Mouse (Mus musculus) thymus, adult 18-20 months (tissue): ENCODE results near the gene Fbxo21.

Experiments
- DNase-seq, 2 experiments: peaks; one replicate each; pipeline ENCODE4 v3.0.0; 2022; ENCODE audit warnings: mixed read lengths in 2 of 2

Gene Fbxo21

DNA sequence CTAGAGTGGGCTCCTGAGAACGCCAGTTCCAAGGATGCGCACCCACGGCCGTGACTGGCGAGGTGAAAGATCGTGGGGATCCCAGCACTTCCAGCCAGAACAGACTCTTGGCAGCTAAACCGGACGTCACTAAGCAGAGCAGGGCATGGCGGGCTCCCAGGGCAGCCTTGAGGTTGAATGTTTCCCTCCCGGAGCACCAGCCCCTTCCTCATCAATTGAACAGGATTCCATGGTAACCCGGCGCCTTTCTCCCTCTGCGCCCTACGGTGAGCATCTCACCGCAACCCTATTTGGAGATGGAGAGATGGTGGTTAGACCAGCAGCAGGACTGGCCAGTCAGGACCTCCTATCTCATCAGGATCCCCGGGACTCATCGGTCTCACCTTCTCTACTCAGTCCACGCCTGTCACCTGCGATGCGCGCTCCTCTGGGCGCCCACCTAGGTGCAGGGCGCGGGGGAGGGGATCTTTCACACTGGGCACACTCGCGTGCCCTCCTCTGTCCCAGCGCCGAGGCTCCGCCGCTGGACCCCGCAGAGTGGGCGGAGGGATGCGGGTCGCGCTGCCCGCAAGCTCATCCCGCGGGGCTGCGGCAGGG is 50.7 kb downstream of the Fbxo21 start:
- no peak for DNase-seq

DNA sequence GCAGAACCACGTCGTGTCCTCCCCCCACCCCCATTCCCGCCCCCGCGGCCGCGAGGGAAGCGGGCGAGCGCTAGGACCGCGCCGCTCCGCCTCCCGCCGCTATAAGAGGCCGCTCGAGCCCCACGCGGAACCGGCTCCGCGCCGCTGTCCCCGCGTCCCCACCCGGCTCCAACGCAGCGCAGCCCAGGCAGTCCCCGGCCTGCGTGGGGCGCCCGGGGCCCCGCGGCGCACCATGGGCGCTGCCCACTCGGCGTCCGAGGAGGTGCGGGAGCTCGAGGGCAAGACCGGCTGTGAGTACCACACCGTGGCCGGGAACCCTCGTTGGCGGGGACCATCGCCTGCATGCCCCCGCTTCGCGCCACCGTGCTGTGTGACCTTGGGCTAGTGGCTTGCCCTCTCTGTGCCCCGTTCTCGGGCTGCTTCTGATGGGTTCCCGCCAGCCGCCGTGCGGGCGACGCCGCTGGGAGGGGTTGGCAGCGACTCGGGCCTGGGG is 51.2 kb downstream of the Fbxo21 start, which contains the start of gene Tesc:
Tesc (plus strand) TSS at position 46 of the 493 bp plus-strand sequence.
- peak in 1 of 2 experiments; percentile 19 for DNase-seq

DNA sequence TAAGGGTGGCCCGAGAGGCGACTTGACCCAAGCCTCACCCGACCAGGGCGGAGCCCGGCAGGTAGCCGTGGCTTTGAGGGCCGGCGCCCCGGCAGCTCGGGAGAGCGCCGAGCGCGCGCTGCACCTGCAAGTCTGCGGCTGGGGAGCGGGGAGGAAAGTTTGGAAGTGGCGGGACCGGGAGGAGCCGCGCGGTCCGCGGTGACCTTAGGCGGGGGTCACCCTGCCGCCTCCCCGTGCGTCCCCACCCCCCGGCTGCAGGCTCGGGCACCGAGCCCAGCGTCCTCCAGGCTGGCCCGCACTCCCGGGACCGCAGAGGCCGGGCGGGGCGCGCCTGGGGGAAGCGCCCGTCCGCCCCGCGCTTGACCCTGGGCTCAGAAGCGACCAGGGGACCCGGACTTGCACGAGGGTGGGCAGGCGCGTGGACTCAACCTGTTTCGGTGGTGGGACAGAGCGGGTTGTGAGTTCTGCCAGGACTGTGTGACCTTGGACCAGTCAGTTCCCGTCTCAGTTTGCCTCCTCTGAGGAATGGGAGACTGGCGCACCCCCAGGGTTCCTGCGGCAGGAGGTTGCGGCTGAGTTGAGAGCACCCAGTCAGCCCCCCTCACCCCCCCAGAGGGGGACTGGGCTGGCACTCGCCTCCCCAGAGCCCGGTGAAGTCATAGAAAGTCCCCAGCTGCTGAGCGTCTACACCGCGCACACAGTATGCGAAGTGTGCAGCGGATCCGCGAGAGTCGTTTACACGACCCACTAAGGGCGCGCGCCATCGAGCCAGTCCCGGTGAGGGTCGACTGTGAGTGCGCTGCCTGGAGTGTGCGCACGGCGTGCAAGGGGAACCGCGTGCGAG is 51.9 kb downstream of the Fbxo21 start:
- DNase-seq, result peak in 1 of 2 experiments; percentile 25

DNA sequence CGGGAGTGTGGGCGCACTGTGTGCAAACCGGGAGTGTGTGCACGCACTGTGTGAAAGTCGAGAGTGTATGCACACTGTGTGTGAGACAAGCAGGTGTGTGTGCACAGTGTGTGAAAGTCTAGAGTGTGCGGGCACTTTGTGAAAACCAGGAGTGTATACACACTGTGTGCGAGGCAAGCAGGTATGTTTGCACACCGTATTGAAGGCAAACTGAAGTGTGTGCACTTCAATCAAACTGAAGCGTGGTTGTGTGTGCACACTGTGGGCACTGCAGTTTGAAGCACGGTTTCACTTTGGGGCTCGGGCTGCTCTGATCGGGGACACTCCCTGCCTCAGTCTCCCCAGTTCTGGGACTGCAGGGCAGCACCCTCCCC is 52.5 kb downstream of the Fbxo21 start:
- no peak for DNase-seq

DNA sequence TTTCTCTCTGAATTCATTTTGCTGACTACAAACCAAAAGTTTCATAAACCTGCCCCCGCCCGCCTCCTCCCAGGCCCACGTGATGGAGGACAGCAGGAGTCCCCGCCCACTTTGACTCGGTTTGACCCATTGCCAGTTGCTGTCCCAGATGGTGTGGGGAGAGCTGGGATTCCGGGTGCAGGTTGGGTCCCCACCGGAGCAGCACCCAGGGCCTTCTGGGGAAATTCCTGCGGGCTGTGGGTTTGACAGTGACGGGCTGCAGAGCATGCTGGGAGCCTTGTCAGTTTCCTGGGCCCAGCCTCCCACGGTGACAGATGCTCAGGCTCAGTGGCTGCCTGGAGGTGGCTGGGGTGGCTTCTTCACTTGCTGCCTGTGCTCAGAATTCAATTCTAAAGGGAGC is 52.9 kb downstream of the Fbxo21 start:
- DNase-seq, result peak; percentile 69 to 77

DNA sequence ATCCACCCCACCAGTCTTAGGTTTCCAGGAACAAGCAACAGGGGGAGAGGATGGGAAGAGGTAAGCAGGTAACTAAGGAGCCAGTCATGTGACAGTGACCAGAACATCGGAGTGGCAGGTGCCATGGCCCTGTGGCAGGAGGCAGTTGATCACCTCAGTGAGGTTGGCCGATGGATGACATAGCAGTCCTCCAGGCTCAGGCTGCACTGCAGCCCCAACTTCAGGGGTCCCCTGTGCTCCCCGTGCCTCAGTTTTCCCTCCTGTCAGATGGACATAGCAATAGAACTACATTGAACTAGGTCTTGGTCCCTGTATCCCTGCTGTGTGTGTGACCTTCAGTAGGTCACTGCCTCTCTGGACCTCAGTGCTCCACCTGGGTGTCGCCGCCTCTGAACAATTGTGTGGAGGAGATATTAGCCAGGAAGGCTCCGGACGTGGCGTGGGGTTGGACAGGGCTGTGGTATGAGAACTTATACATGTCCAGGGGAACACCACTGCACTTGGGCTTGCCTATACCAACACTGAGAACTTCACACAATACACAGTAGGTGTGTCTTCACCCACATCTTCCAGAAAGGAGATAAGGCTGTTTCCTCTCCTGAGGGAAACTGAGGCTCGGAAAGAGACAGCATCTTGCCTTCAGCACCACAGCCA is 53.6 kb downstream of the Fbxo21 start:
- DNase-seq, result no peak

DNA sequence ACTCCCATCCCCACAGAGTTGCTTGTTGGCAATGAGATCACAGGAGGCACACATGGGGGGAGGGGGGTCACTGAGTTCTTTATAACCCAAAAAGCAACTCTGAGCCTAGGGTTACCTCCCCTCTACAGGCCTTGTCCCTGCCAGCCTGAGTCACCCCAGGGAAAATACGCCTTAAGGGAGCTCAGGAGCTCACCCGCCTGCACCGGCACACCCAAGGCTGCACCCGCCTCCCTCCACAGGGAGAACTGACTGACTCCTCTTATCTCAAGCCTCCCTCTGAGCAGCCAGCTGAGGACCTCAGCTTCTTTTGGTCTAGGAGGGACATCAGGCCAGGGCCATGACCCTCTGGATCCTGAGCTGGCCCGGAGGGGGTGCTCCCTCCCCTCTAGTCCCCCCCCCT is 54.5 kb downstream of the Fbxo21 start:
- no peak for DNase-seq

DNA sequence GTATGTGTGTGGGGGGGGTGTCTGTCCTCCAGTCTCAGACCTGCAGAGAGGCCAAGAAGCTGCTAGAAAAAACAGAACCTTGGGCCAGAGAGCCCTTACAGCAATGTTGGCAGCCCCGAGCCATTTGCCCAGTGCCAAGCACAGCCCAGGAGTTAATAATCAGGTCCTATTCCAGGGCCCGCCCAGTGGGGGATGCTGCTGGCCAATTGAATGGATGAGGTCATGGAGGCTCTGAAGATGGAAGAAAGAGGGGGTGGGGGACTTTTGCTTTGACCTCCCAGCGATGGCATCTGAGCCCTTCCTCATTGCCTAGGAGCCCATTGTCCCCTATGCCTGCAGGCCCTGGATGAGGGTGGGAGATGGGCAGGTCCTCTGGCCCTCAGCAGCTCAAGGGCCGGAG is 55.0 kb downstream of the Fbxo21 start:
- DNase-seq, result no peak

DNA sequence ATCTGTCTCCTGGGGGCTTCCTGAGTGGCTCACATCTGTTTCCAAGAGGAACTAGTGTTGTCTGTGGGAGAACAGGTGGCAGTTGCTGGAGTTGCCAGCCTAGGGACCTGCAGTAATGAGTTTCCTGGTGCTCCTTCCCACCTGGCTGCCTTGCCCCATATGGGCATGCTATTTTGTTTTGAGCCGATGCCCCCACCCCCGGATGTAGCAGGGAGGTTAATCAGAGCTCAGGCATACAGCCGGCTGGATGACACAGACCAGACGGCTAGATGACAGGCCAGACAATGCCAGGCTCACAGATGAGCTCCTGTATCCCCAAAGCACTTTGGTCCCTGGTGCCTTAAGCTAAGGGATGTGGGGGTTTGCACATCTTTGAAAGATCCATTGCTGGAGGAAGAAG is 56.8 kb downstream of the Fbxo21 start:
- no peak for DNase-seq

DNA sequence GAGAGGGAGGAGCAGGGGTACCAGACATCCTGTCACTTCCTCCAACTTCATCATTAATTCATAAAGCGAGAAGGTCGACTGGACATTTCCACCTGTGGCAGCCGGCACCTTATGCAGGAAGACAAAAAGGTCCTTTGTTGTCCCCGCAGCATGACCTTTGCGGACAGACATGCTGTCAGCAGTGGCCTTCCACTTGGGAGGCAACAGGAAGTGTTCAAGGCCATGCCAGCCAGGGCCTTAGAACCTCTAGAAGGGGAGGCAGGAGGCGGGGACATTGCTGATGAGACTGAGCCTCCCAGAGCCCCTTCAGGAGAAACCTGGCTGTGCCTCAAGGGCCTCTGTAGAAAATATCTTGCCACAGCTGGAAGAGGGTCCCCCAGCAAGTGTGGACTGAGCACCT is 57.2 kb downstream of the Fbxo21 start:
- no peak for DNase-seq

DNA sequence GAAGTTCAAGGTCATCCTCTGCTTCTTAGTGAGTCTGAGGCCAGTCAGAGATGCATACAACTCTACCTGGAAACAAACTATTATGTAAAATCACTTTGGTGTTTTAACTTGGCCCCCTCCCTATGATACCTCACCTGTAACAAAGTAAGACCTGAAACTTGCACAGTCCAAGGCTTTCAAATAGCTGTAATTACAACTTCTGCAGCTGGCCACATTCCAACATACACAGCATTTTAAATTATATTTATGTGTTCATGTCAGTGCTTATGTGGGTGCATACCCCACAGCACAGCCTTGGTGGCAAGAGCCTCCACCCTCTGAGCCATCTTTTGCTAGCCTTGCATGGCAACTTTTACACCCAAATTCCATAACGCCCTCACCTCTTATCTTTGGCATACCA is 58.1 kb downstream of the Fbxo21 start:
- DNase-seq, result no peak

DNA sequence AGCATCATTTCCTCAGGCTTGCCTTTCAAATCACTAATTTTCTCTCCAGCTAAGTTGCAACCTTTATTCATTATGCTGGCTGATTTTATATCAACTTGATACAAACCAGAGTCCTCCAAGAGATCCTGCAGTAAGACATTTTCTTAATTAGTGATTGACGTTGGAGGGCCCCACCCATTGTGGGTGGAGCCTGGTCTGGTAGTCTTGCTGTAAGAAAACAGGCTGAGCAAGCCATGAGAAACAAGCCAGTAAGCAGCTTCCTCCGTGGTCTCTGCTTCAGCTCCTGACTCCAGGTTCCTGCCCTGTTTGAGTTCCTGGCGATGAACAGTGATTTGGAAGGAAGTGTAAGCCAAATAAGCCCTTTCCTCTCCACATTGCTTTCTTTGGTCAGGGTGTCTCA is 59.3 kb downstream of the Fbxo21 start:
- no peak for DNase-seq

DNA sequence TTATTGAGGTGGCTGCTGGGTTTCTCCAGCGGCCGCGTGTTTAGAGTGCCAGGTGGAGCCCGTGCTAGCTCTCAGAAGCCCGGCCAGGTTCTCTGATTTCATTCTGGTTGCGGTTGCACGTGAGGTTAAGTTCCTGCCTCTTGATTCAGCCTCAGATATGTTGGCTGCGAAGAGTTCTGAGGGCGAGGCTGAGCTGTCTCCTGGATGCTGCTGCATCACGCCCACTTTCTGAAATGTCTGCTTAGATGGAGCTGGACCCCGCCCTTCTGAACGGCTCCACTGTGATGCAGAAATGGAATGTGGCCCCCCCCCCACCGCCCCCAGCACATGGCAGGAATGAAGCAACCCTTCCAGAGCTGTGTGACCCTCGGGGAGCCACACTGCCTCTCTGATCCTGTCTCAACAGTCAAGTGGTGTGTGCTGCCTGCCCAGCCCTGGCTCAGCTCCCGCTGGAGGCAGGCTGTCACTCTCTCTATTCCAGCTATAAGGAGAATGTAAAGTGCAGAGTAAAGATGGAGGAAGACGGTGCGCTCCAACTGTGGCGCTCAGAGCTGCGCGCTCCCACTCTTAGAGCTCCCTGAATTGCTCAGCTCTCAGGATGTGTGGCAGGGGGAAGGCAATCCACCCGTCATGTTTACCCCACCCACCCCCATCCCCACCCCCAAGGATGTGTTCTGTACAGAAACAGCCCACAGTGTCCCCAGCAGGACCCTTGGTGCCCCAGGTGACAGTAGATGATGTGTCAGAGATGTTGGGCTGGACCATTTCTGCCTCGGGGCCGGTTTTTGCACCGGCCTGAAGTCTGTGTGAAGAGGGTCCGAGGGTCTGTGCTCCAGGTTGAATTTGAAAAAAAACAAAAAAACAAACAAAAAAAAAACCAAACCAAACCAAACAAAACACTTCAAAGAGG is 60.6 kb downstream of the Fbxo21 start:
- peak; percentile 65 to 78 for DNase-seq

DNA sequence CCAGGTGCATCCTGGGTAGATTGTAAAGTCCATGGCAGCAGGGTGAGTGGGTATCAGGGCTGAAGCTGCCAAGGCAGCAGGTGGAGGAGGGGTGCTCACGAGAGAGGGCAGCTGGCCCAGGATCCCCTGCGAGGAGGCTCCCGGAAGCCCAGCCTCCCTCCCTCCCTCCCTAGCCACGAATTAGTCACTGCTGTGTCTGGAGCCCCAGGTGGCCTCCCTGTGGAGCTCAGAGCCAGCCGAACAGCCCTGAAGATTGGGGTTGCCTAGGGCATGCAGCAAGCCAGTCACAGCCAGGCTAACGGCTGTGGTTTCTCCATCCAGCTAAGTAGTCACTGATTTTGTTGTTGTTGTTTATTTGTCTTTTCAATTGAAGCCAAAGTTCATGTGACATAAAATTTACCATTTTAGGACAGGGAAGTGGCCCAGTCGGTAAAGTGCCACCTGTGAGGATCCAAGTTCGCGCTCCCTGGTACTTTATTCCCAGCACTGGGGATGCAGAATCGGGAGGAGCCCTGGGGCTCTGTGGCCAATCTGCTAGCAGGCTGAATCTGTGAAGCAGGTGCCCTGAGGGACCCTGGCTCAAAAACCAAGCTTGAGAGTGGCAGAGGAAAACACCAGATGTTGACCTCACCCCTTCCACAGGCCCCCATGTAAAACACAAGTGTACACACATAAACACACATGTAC is 61.4 kb downstream of the Fbxo21 start:
- peak; percentile 48 to 66 for DNase-seq

DNA sequence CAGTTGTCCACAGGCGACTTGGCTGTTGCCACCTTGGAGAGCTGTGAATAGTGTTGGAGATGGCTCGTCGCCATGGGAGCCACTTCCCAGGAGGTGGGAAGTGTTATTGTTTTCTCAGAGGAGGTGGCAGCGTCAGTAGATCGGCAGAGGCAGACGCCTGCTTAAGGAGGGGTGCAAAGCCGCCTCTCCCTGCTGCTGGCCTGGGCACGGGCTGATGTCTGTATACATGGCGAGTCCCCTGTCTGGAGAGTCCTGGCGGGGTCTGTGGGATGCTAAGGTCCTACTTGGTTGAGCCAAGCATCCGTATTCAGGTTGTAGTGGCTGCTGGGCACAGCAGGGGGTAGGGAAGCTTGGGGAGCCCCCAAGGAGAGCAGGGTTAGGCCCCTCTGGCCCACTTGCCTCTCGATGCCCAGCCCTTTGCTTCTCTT is 62.7 kb downstream of the Fbxo21 start:
- DNase-seq, result no peak

DNA sequence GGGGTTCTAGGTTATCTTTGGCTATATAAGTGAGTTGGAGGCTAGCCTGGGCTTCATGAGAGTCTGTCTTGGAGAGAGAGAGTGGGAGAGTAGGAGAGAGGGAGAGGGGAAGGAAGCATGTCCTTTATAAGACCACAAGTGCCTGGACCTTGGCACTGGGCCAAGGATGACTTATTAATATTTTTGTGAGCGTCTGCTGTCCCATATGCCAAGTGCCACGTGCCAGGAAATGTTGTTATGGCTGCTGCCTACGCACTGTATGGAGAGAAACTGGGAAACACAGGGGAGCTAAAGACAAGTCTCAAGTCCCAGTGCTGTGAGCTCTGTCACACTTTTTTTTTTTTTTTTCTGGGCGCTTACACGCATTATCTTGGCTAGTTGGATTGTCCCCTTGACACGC is 66.1 kb downstream of the Fbxo21 start:
- DNase-seq, result no peak

DNA sequence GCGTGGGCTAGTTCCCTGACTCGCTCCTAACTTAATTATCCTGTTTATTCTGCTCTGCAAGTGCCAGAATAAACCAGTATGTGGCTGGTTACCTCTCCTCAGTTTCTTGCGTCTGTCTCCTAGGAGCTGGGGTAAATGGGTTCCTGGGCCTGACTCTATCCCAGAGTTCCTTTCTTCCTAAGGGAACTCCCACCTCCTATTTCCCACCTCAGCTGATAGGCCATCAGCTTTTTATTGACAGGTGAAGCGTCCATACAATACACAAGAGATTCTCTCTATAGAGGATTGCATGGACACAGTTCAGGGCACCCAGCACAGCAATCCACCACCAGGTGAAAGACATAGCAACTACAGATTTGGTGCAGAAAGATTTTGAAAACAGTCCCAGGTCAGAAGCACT is 67.2 kb downstream of the Fbxo21 start:
- no peak for DNase-seq

DNA sequence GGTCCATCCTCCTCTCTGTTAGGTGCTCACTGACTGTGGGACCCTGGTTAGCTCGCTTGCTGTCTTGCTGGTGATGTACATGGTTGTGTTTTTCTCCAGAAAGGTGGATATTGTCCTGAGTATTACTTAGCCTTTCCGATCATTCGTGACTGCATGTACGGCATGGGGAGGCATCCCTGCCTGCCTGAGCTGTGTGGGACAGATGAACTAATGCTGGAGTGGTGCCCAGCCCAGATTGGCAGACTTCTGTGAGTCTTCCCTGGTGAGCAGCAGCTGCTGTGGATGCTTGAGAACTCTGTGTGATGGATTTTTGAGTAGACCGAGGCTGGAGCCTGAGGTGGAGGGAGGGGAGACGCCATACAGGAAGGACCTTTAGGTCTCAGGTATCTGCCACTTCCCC is 68.4 kb downstream of the Fbxo21 start:
- DNase-seq, result no peak

DNA sequence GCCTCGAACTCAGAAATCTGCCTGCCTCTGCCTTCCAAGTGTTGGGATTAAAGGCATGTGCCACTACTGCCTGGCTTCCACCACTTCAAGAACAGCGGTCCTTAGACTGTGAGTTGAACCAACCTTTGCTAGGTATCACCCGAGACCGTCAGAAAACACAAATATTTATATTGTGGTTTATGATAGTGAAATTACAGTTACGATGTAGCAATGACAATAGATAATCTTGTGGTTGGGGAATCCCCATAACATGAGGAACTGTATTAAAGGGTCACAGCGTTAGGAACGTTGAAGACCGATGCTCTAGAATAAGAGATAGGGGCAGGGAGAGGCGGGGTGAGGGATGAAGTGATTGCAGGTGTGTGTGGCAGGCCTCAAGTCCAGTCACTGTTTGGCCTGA is 68.9 kb downstream of the Fbxo21 start:
- no peak for DNase-seq

DNA sequence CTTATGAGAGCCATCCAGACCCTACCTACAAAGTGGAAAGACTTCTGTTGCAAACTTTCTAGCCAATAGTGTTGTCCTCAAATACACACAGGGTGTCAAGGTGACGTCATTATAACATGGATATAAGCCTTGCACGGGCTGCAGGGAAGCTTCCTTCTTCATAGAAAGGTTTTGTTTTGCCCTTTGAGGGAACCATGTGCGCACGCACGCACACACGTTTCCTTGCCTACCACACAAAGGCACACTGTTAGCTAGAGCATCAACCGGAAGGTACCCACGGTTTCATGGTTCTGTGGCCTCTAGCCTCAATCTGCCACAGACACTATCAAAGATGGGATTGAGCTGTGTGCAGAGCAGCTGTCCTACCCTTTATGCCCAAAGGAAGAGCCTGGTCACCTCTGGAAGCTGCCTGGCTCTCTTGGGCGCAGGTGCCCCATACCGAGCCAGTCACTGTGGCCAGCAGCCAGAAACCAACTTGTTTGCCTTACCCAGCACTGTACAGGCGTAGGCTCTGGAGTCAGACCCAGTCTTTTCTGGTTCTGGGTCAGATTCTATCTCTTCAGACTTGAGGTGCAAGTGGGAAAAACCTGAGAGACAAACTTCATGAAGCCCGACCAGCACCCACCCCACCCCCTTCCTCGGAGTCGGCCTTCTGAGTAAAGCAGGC is 70.7 kb downstream of the Fbxo21 start:
- no peak for DNase-seq

DNA sequence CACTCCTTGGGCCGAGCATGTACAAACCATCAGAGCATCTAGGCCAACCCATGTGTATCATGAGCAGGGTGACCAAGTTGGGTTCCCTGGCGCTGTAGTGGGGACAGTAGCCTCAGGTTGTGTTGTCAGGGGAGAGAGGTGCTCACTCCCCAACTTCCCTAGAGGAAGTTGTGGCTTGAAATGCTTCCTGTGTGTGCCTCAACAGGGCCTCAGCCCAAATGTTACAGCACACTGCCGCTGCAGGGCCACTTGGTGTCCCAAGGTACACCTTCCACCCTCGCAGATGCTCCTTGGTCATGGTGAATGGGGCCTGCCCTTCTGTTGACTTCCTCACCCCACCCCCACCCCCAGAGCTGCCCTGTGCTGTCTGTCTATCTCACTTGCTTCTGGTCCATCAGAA is 71.9 kb downstream of the Fbxo21 start:
- no peak for DNase-seq

DNA sequence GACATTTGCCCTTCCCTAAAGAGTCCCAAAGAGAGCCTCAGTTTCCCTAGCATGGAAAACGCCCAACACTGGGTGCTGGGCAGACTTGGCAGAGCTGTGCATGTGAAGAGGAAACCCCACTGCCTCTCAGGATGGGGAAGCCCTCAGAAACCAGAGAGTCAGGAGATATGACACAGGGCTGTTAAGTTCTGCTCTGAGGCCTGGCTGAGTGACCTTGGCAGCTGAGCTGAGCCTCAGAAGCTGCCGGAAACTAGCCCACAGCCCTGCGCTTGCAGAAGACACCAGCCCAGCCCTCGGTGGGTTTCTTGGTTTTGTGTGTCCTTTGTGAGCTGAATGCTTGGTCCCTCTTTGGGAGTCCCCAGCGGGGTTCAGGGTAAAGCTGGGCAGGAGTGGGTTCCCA is 72.4 kb downstream of the Fbxo21 start:
- DNase-seq, result no peak
